Mouse (Mus musculus) cerebral cortex, adult 2 months (tissue): ENCODE results near the gene Cmtr1.

Source experiments
- WGBS: fragments of 180-500 bp; shearing (Covaris S2); methylation state at CpG from one replicate; pipeline ENCODE4 v1.1.7; 2018; 5-methylcytosine and 5-hydroxymethylcytosine counted together

The Cmtr1 gene

DNA sequence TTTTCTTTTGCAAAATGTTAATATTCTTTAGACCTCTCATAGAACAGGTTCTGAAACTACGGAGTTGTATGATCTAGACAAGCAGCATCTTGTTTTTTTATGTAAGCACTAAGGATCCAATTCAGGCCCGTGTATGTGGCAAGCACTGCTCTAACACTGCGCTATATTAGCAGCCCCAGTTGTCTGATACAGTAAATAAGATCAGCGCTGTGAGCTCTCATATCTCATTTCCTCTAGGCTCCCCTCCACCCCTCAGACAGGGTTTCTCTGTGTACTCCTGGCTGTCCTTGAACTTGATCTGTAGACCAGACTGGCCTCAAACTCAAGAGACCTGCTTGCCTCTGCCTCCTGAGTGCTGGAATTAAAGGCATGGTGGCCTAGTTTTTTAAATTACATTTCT is 8.6 kb downstream of the Cmtr1 start:
- 69% methylated on average over 4 of the region's 4 CpGs for WGBS

DNA sequence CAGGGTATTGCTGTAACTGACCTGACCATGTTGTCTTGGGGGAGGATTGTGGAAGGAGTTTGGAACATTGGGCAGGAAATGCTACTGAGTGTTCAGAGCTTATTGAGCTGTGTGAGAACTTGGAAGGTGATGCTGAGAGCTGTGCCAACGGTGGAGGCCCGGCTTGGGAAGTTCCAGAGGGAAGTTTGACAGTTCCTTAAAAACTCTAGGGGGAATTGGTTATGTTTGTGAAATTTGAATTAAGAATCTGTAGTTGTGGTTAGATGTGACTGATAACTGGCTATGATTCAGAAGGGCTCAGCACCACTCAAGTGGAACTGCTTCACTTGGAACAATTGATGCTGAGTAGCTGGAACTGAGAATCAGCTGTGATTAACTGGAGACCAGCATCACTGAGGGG is 10.6 kb downstream of the Cmtr1 start:
- 41% methylated on average over 2 of the region's 2 CpGs for WGBS

DNA sequence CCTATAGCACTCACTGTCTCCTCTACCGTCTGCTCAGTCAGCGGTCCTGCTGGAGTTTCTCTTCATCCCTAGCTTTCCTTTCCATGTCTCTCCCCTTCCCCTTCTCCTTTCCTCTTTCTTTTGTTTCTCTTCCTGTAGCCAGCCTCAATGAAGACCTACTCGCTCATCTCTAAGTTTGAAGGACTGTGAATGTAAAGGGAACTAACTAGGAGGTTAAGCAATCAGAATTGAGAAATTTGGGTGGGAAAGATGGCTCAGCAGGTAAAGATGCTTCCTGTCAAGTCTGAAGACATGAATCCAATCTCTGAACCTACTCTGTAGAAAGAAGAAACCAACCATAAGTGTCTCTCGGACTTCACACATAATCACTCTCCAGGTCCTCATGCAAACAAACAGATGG is 12.9 kb downstream of the Cmtr1 start:
- WGBS: 91% methylated on average over 4 of the region's 4 CpGs

DNA sequence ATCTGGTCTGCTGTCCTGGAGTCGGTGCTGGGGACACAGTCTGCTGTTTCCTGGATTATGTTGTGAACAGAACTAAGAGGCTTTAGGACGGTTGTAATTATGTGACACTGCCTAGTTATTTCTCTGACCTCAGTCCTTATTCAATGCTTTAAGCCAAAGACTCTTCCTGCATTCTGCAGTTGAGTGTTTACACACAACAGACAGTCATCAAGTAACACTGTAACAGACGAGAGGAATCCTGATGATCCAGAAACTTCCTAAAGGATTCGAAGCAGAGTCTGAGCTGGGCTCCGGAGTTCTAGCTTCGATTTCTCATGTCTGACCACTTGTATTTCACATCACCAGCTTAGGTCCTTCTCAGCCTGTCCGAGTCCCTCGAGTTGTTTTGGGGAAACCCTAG is 18.1 kb downstream of the Cmtr1 start:
- 87% methylated on average over 8 of the region's 8 CpGs for WGBS

DNA sequence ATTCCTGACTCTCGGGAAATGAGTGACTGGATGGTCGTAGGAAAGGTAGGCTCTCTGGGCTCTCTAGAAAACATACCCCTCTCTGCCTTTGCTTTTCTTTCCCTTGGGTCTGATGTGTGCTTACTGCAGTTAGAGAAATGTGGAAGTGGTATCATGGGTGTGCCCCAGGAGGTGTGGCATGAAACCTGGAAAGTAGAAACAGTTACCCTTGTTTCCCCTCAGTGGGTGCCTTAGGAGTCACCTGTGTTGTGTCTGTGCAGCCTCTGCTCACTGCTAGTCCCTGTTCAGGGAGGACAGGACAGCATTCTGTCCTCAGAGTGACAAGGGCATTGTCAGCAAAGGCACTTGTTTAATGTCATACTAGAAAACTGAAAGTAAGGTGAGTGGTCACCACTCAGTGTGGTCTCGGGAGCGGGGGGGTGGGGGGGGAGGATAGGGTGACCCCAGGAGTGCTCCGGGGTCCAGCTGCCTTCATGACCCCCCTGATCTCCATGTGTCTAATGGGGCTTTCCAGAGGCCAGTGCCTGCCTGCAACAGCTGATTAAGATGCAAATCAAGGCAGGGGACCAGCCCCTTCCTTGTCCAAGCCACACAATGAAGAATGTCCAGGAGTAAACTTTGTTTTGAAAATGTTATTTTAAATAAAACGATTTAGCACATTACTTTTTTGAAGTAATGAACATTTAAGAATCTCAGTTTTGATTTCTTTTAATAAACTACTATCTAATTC is 18.8 kb downstream of the Cmtr1 start:
- WGBS: 85% methylated on average over 6 of the region's 6 CpGs

DNA sequence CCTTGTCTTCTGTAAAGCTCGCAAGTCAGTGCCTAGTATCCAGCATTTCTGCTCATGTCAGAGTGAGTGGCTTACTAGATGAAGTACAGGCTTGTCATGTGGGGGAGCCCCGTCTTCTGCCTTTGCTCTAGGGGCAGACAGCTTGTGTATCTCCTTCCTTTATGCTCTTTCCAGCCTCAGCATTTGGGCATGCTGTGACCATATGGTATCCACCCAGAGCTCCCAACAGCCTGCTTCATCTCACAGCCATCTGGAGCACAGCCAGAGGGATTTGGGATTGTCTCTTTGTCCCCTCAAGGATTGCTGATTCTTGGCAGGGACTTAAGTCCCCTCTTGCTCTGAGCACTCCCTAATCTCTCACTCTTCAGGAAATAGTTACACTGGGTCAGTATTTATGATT is 19.8 kb downstream of the Cmtr1 start:
- WGBS: 54% methylated on average over 2 of the region's 2 CpGs

DNA sequence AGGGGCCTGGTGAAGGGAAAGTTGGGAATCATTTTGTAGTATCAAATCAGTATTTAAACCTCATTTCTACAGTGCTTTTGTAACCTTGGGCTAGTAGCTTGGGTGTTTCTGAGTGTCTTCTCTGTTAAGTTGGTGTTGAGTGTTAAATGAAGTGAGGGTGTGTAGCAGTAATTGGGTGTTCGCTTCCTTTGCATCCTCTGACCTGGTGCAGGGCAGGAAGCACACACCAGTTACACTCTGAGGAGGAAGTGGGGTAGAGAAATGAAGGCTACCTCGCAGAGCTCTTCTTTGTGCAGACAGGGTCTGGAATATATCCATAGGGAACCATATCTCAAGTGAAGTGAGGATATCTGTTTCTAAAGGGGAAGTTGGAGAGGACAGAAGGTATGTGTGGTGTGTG is 20.5 kb downstream of the Cmtr1 start:
- 80% methylated on average over 2 of the region's 2 CpGs for WGBS

DNA sequence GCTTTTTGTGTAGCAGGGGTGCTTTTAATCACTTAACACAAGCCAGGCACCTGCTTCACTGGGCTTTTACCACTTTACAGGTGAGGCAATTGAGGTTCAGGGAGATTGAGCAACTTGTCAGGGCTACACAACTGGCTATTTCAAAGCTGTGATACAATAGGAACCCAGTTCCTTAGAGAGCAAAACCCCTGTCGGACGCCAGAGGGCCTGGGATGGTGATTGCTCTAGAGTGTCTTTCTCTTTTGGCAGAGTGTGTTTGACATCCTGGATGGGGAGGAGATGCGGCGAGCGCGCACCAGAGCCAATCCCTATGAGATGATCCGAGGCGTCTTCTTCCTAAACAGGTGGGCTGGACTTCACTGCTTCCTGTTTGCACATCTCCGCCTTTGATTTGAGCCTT is 21.3 kb downstream of the Cmtr1 start:
- WGBS: 91% methylated on average over 9 of the region's 9 CpGs

DNA sequence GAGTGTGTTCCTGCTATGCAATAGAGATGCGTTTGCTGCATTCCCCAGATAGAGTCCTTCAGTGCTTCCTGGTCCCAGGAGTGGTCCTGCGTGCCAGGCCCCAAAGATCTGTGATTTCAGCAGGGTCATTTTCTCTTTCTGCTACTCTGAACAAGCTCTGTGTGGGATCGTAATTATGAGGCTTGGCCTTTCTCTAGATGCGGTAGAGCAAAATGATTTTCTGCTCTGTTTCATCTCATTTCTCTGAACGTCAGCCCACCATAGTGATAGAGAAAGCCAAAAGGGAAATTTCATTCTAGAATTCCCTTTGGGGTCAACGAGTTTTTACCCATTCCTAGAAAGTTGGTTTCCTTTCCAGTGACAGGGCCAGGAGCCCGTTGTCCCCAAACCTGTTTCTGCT is 21.9 kb downstream of the Cmtr1 start:
- 82% methylated on average over 7 of the region's 7 CpGs for WGBS

DNA sequence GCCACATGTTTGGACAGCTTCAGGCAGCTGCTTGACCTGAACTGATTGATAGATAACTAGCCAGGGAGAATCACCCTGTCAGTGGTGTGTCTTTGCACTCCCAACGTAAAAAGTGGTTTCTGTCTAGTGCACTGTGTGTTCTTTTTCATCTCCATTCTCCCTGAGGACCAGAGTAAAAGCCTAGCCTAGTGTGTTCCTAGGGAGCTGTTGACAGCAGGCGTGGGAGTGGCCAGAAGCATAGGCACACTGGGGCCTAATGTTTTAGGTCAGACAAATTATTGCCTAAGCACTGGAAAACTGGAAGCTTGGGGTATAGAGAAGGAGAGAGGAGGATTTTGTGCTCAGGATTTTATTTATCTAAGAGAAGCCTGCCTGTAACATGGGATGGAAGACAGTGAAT is 22.7 kb downstream of the Cmtr1 start:
- 85% methylated on average over 2 of the region's 2 CpGs for WGBS

DNA sequence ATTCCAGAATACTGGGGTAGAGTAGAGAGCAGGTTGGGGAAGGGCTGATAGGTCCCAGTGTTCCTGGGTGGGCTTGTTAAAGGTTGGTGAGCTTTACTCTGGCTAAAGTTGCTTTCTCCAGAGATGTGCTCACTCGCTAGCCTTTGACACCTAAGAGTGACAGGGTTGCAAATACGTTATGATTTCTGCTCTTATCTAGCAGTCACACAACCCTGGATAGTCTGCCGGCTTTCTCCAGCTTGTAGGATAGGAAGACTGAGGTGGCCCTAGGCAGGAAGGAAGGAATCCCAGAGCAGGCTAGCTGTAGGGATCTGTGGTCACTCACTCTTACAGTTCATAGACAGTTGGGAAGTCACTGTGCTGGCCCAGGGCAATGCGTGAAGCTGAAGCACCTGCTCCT is 23.9 kb downstream of the Cmtr1 start:
- 97% methylated on average over 4 of the region's 4 CpGs for WGBS

DNA sequence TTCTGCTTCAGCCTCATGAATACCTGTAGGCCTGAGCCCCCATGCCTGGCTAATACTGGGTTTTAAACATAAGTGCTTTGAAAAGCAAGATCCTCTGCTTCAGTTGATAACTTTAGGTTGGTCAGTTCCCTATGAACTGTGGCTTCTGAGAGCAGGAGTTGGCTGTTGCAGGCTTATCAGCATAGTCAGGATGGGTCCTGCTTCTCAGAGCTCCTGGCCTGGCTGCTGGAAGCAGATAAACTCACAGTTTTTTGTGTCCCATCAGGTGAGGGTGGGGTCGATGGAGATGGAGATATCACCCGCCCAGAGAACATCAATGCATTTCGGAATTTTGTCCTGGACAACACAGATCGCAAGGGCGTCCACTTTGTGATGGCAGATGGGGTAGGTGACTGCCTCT is 26.4 kb downstream of the Cmtr1 start:
- 96% methylated on average over 5 of the region's 5 CpGs for WGBS

DNA sequence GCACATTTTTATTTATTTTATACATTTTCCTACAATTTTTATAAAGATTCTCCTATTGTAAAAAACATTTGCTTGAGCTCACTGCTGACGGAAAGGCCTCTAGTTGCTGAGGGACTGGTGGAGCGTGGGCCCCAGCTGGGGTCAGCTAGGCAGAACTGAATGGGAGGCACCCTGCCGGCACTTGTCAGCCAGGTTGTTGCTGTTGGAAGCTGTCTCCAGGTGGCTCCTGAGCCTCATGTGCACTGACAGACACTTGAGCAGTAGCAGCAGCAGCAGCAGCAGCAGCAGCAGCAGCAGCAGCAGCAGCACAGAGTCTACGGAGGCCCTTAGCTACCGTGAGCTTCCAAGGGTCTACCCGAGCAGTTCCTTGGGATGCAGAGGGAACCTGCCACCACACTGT is 27.0 kb downstream of the Cmtr1 start:
- WGBS: 78% methylated on average over 6 of the region's 6 CpGs

DNA sequence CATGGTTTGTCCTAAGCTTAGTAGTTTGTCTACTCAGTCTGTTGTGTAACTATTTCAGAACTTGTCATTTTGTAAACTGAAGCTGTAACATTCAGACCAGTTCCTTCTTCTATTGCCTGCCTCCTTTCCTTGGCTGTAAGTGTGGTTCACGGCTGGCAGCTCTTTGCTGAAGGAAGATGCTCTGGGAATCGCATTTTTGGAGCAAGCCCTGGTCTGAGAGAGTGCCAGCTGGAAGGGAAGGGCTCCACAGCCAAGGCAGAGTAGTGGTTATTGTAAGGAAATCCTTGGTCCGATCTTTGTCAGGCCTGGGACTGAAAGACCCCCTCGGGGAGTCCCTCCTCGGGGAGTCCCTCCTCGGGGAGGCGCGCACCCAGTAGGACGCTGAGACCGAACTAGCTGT is 28.2 kb downstream of the Cmtr1 start:
- 70% methylated on average over 10 of the region's 10 CpGs for whole genome bisulfite sequencing

DNA sequence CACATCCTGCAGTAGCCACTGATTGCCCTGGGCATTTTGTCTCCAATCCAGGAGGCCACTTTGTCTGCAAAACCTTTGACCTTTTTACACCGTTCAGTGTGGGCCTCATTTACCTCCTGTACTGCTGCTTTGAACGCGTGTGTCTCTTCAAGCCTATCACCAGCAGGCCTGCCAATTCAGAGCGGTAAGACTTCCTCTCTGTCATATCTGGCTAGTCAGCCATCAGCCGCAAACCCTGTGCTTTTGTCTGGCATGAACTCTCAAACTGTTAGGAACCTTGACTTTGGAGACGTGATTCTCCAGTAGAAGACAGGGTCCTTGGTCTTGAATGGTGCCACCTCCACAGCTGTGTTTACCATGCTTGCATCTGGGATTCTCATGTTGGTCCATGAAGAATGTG is 29.9 kb downstream of the Cmtr1 start:
- WGBS: 83% methylated on average over 6 of the region's 6 CpGs

DNA sequence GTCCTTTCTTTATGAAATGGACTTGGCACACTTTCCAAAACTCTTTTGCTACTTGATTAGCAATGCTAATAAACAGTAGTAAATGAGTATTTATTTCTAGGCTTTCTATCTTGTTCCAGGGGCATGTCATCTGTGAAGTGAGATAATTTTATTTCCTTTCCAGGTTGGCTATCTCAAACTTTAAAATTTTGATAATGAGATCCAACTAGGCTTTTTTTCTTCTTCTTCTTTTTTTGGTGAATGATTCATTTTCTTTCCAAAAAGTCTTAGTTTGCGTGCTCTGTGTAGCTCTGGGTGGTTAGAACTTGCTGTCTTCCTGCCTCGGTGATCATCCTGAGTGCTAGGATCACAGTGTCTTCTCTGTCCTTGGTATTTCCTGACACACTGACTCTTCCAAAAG is 32.4 kb downstream of the Cmtr1 start:
- 76% methylated on average over 2 of the region's 2 CpGs for WGBS

DNA sequence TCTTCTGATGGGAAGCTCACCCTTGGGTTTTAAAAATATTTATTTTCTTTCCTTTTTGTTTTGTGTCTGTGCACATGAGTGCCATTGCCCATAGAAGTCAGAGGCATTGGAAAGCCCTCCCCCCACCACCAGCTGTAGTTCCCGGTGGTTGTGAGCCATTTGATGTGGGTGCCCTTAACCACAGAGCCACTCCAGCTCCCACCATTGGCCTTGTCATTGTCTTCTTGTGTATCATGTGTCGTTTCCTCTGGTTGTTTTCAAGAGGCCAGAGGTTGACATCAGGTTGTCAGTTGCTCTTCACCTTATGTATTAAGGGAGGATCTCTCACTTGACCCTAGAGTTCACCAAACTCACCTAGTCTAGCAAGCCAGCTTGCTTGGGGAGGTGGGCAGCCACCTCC is 33.2 kb downstream of the Cmtr1 start:
- 88% methylated on average over 2 of the region's 2 CpGs for WGBS

DNA sequence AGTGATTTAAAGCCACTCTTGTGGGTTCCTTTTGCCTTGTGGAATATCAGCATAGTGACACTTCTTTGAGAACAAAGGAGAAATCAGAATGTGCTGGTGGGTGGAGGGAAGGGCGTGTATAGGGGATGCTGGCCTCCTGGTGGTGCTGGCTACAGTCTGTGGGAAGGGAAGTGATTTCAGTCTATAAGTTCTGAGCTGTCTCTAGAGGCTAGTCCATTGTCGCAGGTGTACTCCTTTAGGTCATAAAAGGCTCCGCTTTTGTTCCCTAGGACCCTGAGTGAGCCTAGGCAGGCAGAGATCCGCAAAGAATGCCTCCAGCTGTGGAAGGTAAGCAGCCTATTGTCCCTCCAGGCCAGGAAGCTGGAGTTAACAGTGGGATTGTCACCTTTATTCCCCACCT is 34.1 kb downstream of the Cmtr1 start:
- 84% methylated on average over 4 of the region's 4 CpGs for WGBS

DNA sequence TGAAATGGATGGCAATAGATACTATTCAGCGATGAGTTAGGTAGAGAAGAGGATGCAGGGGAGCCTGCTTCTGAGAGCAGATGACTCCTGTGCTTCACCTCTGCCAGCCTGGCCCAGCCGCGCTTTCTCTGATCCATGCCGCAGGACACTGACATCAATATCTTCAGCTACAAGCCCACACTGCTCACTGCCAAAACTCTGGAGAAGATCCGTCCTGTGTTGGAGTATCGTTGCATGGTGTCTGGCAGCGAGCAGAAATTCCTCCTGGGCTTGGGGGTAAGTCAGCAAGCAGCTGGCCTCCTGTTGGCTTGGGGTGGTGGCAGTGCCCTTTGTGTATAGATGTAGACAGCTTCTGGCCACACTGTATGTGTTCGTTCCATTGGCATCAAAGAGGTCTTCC is 36.5 kb downstream of the Cmtr1 start:
- WGBS: 85% methylated on average over 8 of the region's 8 CpGs

DNA sequence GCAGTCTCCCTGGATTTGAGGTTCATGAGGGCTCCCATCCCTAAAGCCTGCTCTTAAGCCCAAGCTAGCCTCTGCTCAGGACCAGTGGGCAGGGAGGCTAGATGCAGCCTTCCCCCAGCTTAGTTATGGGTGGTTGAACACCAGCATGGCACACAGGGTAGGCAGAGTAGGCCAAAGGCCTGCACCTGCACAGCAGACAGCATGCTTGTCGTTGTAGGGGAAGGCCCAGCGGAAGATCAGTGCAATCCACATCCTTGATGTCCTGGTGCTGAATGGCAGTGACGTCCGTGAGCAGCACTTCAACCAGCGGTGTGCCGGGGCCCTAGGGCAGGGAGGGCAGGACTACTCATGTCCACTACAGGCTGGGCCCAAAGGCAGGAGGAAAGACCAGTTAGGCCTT is 38.0 kb downstream of the Cmtr1 start:
- WGBS: 92% methylated on average over 6 of the region's 6 CpGs

DNA sequence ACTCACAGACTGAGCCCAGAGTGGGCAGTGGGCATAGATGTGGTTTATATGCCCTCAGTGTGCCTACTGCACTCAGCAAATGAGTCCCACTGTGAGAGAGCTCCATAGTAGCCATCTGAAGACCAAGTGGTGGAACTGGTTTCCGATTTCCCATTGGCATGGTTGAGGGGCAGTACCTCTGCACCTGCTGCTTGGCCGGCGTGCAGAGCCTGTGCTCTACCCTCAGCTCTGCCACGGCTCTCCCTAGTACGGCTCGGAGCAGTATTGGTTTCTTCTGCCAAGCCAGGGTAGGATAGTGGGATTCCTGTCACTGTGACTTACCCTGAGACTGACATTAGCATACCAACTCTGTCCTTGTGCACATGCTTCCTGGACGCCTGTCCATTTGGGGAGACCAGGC is 40.2 kb downstream of the Cmtr1 start:
- 96% methylated on average over 7 of the region's 7 CpGs for WGBS

DNA sequence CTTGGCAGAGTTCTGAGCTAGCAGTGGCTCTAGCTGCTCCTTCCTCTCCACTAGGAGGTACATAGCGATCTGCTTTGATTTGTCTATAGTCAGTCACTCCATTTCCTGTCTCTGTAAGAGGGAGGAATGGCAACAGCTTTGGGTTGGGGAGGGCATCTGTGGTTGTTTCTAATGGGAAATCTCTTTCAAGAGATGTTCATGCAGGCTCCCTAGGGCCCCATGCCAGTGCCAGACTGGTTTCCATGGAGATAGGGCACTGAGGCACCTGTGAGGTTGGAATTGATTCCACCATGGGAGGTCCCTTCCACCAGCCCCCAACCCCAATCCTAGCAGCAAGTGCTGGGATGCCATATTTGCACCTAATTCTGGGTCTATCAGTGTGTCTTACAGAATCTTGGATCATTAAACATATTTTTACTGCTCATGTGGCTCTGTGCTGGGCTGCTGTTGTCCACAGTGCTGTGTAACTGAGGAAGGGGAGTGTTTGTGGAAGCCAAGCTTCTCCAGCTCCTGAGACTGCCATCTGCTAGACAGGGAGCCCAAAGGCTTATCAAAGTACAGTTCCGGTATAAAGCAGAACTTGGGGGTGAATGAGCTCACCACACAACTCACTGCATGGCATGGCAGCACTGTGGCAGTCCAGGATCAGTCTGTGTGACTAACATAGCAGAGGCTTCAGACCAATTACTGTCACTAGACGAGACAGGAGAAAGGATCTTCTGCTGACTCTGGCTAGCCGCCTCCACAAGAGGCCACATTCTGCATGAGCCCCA is 42.7 kb downstream of the Cmtr1 start:
- 56% methylated on average over 4 of the region's 4 CpGs for WGBS

DNA sequence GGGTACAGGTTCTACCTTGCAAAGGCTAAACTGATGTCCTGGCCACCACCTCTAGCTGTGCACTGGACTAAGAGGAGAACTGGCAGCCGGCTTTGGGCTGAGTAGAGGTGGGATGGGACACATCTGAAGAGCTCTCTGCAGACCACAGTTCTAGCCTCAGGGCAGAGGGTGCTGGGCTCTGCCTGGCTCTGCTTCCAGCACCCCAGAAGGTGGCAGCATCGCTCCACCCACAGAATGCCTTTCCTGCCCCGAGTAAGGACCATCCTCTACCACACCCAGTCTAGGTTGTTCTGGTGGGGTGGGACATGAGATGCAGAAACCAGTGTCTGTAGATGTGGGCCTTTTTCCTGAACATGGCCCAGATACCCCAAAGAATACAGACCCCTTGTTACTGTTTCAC is 44.4 kb downstream of the Cmtr1 start:
- 31% methylated on average over 3 of the region's 3 CpGs for WGBS

DNA sequence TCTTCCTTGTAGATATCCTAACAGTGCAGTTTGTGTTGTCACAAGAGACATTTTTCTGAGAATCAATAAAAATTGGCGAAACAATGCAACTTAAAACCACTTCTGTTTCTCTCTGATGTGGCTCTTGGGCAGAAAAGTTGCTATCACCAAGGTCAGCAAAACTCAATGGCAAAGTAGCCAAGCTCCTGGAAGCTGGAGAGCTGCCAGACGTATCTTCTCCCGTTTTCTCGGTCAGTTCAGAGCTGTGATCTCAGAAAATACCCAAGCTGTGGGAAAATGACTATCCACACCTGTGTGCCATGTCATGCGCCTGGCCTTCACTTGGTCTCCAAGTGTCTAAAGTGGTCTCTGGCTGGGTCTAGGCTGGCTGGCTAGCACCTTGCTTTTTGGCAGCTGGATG is 45.5 kb downstream of the Cmtr1 start:
- WGBS: 73% methylated on average over 5 of the region's 5 CpGs
